Mouse (Mus musculus) stomach, embryonic 15.5 days (tissue): ENCODE data around the gene Cnpy2. TPM values are rescaled to one million over a fixed set of nuclear protein-coding genes. Genes with fewer than 3 reads are reported as not detected.

Source experiments
- ATAC-seq: fragments of 200-750 bp; cut with Nextera tagmentation; 2 replicates; pipeline ENCODE4 v1.8.0; 2017; ENCODE audit warnings: low read depth, moderate number of reproducible peaks, moderate TSS enrichment; ENCODE audit not compliant: insufficient read depth, low FRiP score
- H3K27ac ChIP-seq: fragments of 300-500 bp; sonication (generic); 2 replicates; pipeline ENCODE4 v1.5.1; 2015; ENCODE audit warnings: mild to moderate bottlenecking, inconsistent platforms
- H3K27me3 ChIP-seq: fragments of 300-500 bp; sonication (generic); replicated peaks from 2 replicates; pipeline ENCODE4 v1.6.1; 2015; ENCODE audit warnings: inconsistent platforms
- H3K36me3 ChIP-seq: fragments of 300-500 bp; sonication (generic); 2 replicates; pipeline ENCODE4 v1.6.1; 2015; ENCODE audit warnings: inconsistent platforms
- H3K4me1 ChIP-seq: fragments of 300-500 bp; sonication (generic); 2 replicates; pipeline ENCODE4 v1.6.1; 2015; ENCODE audit warnings: inconsistent platforms
- H3K4me2 ChIP-seq: fragments of 300-500 bp; sonication (generic); 2 replicates; pipeline ENCODE4 v1.6.1; 2015; ENCODE audit warnings: mild to moderate bottlenecking, inconsistent platforms
- H3K4me3 ChIP-seq: fragments of 300-500 bp; sonication (generic); replicated peaks from 2 replicates; pipeline ENCODE4 v1.5.1; 2015; ENCODE audit warnings: inconsistent platforms
- H3K9ac ChIP-seq: fragments of 300-500 bp; sonication (generic); 2 replicates; pipeline ENCODE4 v1.6.1; 2015; ENCODE audit warnings: inconsistent platforms
- H3K9me3 ChIP-seq: fragments of 300-500 bp; sonication (generic); 2 replicates; pipeline ENCODE4 v1.6.1; 2016; ENCODE audit warnings: inconsistent platforms
- WGBS: fragments of 180-500 bp; shearing (Covaris S2); methylation state at CpG from one replicate; pipeline ENCODE4 v1.1.7; 2015; 5-methylcytosine and 5-hydroxymethylcytosine counted together
- polyA plus RNA-seq: library from polyadenylated mRNA; unstranded; fragments of >200 nt; fragmentation: Nextera tagmentation; extraction: Ambion mirVana; gene quantifications from 2 replicates; pipeline ENCODE4 v1.2.1, GENCODE M21; 2015

Cnpy2 gene
- polyA plus RNA-seq, 1 experiment from 2014 or later, result 331 TPM

- Histone ChIP-seq H3K27ac (no peak overlapping the region), H3K4me1 (peaks cover under 1% of the 10 kb centered on the region; the same call in 1 of the 2 replicates), H3K9ac (no peak overlapping the region), H3K4me2 (no peak overlapping the region), H3K27me3 (no peaks in the 10 kb centered on the region), H3K4me3 (no peak overlapping the region), H3K36me3 (peaks cover 2% of the 10 kb centered on the region; the same call in 1 of the 2 replicates), H3K9me3 (no peaks in the 10 kb centered on the region)
- WGBS, result 67% methylated on average over 4 of the region's 4 CpGs
- ATAC-seq, result no peak
Observed at GRCm38 (mm10) chr10:128297221-128297620, 25.0 kb upstream of the Cnpy2 start.

- ATAC-seq, result peak; percentile 27; the same call in 1 of the 2 replicates
- no peaks in the 10 kb centered on the region for H3K36me3 ChIP-seq
- no peak overlapping the region for H3K27ac ChIP-seq
- WGBS, result 56% methylated on average over 11 of the region's 11 CpGs
- H3K4me3 ChIP-seq, result no peak overlapping the region
- no peak overlapping the region for H3K4me2 ChIP-seq
- H3K4me1 ChIP-seq, result peaks cover 5% of the 10 kb centered on the region; the same call in 1 of the 2 replicates
- no peak overlapping the region for H3K9ac ChIP-seq
- H3K27me3 ChIP-seq, result no peaks in the 10 kb centered on the region
- H3K9me3 ChIP-seq, result no peaks in the 10 kb centered on the region
Observed at GRCm38 (mm10) chr10:128297622-128298021, 24.6 kb upstream of the Cnpy2 start.

GRCm38 (mm10) chr10:128298243-128298642 lies 24.0 kb upstream of the Cnpy2 start:
- H3K27me3 ChIP-seq, result no peaks in the 10 kb centered on the region
- 65% methylated on average over 6 of the region's 6 CpGs for WGBS
- no peak for ATAC-seq

DNA sequence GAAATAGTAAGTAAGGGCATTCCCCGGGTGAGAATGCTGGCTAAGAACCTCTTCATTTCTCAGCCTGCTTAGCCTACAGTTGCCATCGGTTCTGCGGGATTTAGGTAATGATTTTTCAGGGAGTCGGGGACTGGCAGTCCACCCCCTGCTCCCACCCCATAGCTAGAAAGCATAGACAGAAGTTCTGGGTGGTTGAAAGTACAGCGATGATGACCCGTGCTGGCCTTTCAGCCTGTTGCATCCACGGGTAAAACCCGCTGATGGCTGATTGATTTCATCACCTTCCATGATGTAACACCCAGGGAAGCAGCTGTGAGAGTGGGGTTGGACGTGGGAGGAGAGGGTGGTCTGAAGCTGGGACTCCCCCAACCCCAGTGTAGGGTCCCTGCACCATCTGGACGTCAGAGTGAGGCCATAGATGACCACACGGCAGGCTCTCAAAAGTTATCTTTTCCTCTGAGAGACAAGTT lies 23.5 kb upstream of the Cnpy2 start, which contains the start of gene Il23a:
TSS of gene Il23a (minus strand) at position 51 of the 470 bp plus-strand sequence.
- Histone ChIP-seq H3K9ac (no peak within 1 kb of the TSS), H3K4me2 (no peak within 1 kb of the TSS), H3K9me3 (no peaks in the 10 kb centered on the region), H3K4me3 (no peak within 1 kb of the TSS), H3K27ac (no peak within 1 kb of the TSS), H3K4me1 (peaks cover 7% of the 10 kb centered on the region), H3K27me3 (no peaks in the 10 kb centered on the region), H3K36me3 (no peaks in the 10 kb centered on the region)
- no peak for ATAC-seq
- 81% methylated on average over 11 of the region's 11 CpGs for WGBS

More at GRCm38 (mm10) chr10:128298243-128298642, 24.0 kb upstream of the Cnpy2 start:
- Histone ChIP-seq H3K9me3 (no peaks in the 10 kb centered on the region), H3K4me2 (no peak overlapping the region), H3K4me1 (peaks cover 5% of the 10 kb centered on the region; the same call in 1 of the 2 replicates), H3K9ac (no peak overlapping the region), H3K4me3 (no peak overlapping the region), H3K27ac (no peak overlapping the region), H3K36me3 (no peaks in the 10 kb centered on the region)

DNA sequence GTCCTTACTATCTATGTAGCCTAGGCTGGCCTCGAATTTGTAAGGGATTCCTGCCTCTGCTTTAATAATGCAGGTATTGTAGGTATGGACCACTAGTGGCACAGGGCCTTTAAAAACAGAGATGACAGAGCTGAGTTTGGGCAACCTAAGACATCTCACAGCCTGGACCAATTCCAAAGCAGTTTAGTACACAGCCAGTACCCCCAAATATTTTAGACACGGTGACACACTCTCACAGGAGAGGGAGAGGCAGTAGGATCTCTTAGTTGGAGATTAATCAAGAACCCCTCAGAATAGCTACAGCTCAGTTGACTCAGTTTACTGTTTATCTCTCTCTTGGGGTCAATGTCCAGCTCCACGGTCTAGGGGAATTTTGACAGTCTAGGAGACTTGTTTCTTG lies 19.9 kb upstream of the Cnpy2 start:
- Histone ChIP-seq H3K4me1 (peaks cover 14% of the 10 kb centered on the region), H3K4me3 (peak overlapping the region; percentile 64), H3K9me3 (no peaks in the 10 kb centered on the region), H3K4me2 (peak overlapping the region; percentile 72), H3K36me3 (no peaks in the 10 kb centered on the region), H3K27me3 (no peaks in the 10 kb centered on the region), H3K27ac (peak overlapping the region; percentile 98), H3K9ac (peak overlapping the region; percentile 61; the same call in 1 of the 2 replicates)
- ATAC-seq, result no peak
- 26% methylated on average over 3 of the region's 3 CpGs for WGBS

GRCm38 (mm10) chr10:128302785-128303125 lies 19.5 kb upstream of the Cnpy2 start:
- peak overlapping the region; percentile 64 for H3K4me3 ChIP-seq
- WGBS, result under 1% methylated on average over 9 of the region's 9 CpGs
- H3K36me3 ChIP-seq, result no peaks in the 10 kb centered on the region
- no peaks in the 10 kb centered on the region for H3K9me3 ChIP-seq
- H3K4me2 ChIP-seq, result peak overlapping the region; percentile 72
- ATAC-seq, result peak; percentile 52
- H3K27me3 ChIP-seq, result no peaks in the 10 kb centered on the region
- peak overlapping the region; percentile 98 for H3K27ac ChIP-seq
- peak overlapping the region; percentile 61 for H3K9ac ChIP-seq
- peaks cover 14% of the 10 kb centered on the region for H3K4me1 ChIP-seq

DNA sequence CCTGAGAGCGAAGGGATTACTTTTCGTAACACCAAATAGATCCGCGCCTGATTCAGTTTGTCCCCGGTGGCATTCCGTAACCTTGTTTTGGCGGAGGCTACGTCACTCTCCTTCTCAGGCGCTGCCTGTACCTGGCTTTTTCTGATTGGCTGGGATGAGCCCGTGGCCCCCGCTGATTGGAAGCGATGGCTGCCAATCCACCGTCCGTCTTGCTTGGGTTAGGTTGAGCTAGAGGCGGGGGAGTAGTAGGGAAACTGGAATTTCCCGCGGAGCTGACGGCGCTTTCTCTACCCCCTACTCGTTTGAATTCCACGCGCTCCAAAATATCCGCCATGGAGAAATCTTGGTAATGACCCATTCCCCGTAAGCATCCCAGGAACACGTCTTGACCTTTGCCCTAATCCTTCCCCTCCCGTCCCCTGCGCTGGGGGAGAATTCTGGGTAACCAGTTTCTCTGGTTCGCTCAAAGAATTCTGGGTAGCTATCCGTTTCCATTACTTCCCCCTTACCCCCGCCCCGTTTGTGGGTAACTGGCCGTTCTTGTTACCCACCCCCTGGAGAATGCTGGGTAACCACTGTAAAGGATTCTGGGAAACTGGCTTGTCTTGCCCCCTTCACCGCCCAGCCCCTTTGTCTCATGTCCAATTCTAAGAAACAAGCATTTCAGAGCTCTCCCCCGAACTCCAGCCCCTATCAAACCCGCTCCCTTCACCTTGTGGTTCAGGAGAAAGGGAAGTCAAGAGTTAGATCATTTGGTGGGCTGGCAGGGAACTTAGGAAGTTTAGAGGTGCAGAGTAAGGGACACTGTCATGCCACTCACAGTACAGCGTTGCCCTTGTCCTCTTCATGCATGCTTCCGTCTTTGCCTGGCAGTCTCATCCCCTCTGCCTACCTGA lies 18.9 kb upstream of the Cnpy2 start, which contains the start of gene Pan2:
TSS of gene Pan2 (plus strand) at position 210 of the 896 bp plus-strand sequence.
- H3K9ac ChIP-seq, result peak within 1 kb of the TSS; percentile 61
- peak within 1 kb of the TSS; percentile 64 for H3K4me3 ChIP-seq
- peak within 1 kb of the TSS; percentile 98 for H3K27ac ChIP-seq
- 0 out of 2 replicates have a peak, but pooled peaks cover 6% of the 10 kb centered on the region for H3K36me3 ChIP-seq
- H3K4me2 ChIP-seq, result peak within 1 kb of the TSS; percentile 74
- H3K27me3 ChIP-seq, result no peaks in the 10 kb centered on the region
- no peaks in the 10 kb centered on the region for H3K9me3 ChIP-seq
- 2% methylated on average over 37 of the region's 37 CpGs for WGBS
- ATAC-seq, result peak; percentile 98
- peaks cover 14% of the 10 kb centered on the region for H3K4me1 ChIP-seq

- no peaks in the 10 kb centered on the region for H3K9me3 ChIP-seq
- H3K9ac ChIP-seq, result no peak overlapping the region
- H3K36me3 ChIP-seq, result peaks cover 30% of the 10 kb centered on the region
- no peak for ATAC-seq
- 0 out of 2 replicates have a peak, but pooled peaks cover 5% of the 10 kb centered on the region for H3K4me1 ChIP-seq
- H3K27ac ChIP-seq, result no peak overlapping the region
- 83% methylated on average over 7 of the region's 7 CpGs for WGBS
- no peaks in the 10 kb centered on the region for H3K27me3 ChIP-seq
- no peak overlapping the region for H3K4me3 ChIP-seq
- no peak overlapping the region for H3K4me2 ChIP-seq
Observed at GRCm38 (mm10) chr10:128309654-128310053, 12.6 kb upstream of the Cnpy2 start.

GRCm38 (mm10) chr10:128310177-128310576 lies 12.1 kb upstream of the Cnpy2 start:
- Histone ChIP-seq H3K9me3 (no peaks in the 10 kb centered on the region), H3K36me3 (peaks cover 34% of the 10 kb centered on the region), H3K27me3 (no peaks in the 10 kb centered on the region), H3K4me1 (0 out of 2 replicates have a peak, but pooled peaks cover 5% of the 10 kb centered on the region), H3K9ac (no peak overlapping the region), H3K27ac (peak overlapping the region; percentile 26; the same call in 1 of the 2 replicates), H3K4me2 (no peak overlapping the region), H3K4me3 (no peak overlapping the region)
- WGBS, result 51% methylated on average over 11 of the region's 11 CpGs
- peak; percentile 54; the same call in 1 of the 2 replicates for ATAC-seq

DNA sequence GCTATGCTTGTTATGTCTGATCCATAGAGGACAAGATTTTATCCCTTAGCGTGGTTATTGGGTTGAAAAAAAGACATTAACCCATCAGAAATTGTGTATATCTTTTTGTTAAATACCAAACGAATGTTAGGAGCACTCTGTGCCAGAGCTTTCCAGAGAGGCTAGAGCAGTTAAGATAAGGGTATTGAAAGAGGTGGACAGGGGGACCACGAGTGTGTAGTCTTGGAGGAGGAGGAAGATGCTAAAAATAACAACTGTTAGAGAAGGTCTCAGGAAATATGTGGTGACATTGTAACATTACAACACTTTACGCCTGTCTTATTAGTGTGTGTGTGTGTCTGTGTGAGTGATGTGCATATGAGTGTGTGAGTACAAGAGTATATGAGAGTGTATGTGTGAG lies 11.4 kb upstream of the Cnpy2 start:
- ATAC-seq, result no peak
- Histone ChIP-seq H3K9me3 (no peaks in the 10 kb centered on the region), H3K4me1 (0 out of 2 replicates have a peak, but pooled peaks cover 5% of the 10 kb centered on the region), H3K36me3 (peaks cover 41% of the 10 kb centered on the region), H3K4me2 (no peak overlapping the region), H3K27ac (no peak overlapping the region), H3K27me3 (no peaks in the 10 kb centered on the region), H3K9ac (no peak overlapping the region), H3K4me3 (no peak overlapping the region)
- WGBS, result 68% methylated on average over 4 of the region's 4 CpGs

DNA sequence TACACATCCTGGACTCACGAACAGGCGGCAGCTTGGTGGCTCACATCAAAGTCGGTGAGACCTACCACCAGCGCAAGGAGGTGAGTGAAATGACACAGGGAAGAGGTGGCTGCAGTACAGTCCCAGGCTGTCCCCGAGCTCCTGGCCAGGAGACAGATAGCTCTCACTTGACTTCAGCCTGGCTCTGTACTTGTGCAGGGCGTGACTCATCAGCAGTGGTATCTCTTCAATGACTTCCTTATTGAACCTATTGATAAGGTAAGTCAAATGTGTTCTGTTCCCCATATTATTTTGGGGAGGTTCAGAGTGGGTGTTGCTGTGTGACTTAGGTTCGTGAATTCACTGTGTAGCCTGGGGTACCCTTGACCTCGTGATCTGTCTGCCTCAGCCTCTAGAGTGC lies 6.7 kb upstream of the Cnpy2 start:
- Histone ChIP-seq H3K4me3 (no peak overlapping the region), H3K9me3 (no peaks in the 10 kb centered on the region), H3K4me1 (no peaks in the 10 kb centered on the region), H3K9ac (no peak overlapping the region), H3K27me3 (no peaks in the 10 kb centered on the region), H3K27ac (no peak overlapping the region), H3K4me2 (no peak overlapping the region), H3K36me3 (peaks cover 45% of the 10 kb centered on the region)
- whole genome bisulfite sequencing, result 92% methylated on average over 8 of the region's 8 CpGs
- ATAC-seq, result no peak

DNA sequence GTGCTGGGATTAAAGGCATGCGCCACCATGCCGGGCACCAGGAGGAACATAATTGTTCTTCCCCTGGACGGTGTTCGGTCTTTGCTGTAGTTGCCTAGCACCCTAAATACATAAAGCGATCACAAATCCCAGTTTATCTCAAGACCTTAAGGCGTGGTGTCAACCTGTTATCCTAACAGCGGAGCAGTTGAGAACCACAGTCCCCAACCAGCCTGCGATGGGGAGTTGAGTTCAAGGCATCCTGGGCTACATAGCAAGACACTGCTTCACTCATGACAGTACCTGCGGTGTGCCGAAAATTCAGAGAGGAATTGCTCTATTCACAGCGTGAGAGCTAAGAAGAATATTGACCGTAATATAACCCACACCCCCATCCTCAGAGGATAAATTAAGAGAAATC lies 618 bp upstream of the Cnpy2 start:
- Histone ChIP-seq H3K27ac (0 out of 2 replicates have a peak overlapping the region, but pooled peaks have one; percentile 38), H3K4me2 (peak overlapping the region; percentile 81), H3K4me3 (peak overlapping the region; percentile 74), H3K27me3 (no peaks in the 10 kb centered on the region), H3K9me3 (no peaks in the 10 kb centered on the region), H3K9ac (peak overlapping the region; percentile 32; the same call in 1 of the 2 replicates), H3K36me3 (peaks cover 27% of the 10 kb centered on the region), H3K4me1 (peaks cover 9% of the 10 kb centered on the region)
- no peak for ATAC-seq
- 47% methylated on average over 12 of the region's 12 CpGs for WGBS
